Mouse (Mus musculus): ENCODE results near the gene Ift22. TPM values are rescaled to one million over a fixed set of nuclear protein-coding genes. Genes with fewer than 3 reads are reported as not detected.

Ift22 gene
- polyA plus RNA-seq, 1 experiment: 133 TPM

DNA sequence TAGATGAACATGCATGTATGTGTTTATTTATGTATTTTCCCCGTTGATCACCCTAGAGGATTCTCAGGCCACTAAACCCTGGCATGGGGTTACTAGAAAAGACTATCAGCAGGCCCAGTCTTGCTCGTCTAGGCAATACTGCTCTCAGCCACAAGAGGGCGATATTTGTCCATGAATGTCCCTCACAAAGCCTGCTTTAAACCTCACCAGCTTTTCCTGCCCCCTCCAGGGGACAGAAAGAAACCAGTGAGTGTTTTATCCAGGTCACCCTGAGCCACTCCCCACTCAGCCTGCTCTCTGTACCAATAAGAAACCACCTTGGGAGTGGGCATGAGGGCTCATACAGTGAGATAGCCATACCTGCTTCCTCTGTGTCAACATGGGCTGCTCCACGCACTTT is 21.1 kb downstream of the Ift22 start:
- H3K36me3 ChIP-seq (ENCODE audit: control insufficient read depth, insufficient read depth, low read length): peaks cover 7% of the 10 kb centered on the region
- H3K27ac ChIP-seq (ENCODE audit: control insufficient read depth, insufficient read depth, low read depth, low read length): no peak overlapping the region
- TF ChIP-seq POLR2A (IDR thresholded peaks at IDR 0.05; ENCODE audit: control insufficient read depth, low read depth, low read length) (no peak), CTCF (IDR thresholded peaks at IDR 0.05; ENCODE audit: control insufficient read depth, insufficient read depth, insufficient replicate concordance, low read depth, low read length) (peak; percentile 55; the same call in 1 of the 2 replicates)
- H3K27me3 ChIP-seq (ENCODE audit: control insufficient read depth, insufficient read depth, low read length): no peaks in the 10 kb centered on the region
- peaks cover 6% of the 10 kb centered on the region for H3K4me1 ChIP-seq (ENCODE audit: control insufficient read depth, insufficient read depth, low read length)
- no peak overlapping the region for H3K4me3 ChIP-seq (ENCODE audit: control insufficient read depth, low read depth, low read length)

DNA sequence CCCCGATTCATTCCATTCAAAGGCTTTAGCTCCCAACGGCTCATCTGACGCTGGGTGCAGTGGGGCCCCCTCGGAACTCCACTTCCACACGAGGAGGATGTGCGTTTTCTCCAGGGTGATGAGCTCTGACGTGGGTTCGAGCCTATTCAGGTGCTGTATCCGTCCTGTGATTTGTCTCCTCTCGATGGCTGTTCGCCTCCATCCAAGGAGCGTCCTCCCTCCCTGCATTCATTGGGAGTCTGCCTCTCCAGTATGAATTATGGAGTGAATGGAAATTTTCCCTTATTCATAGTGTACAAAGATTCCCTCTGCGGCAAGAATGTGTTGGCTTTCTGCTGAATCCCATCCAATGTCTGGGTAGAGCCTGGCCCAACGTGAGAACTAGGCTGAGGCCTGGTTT is 23.9 kb downstream of the Ift22 start:
- Histone ChIP-seq H3K4me1 (ENCODE audit: control insufficient read depth, insufficient read depth, low read length) (peaks cover 7% of the 10 kb centered on the region), H3K27me3 (ENCODE audit: control insufficient read depth, insufficient read depth, low read length) (no peaks in the 10 kb centered on the region), H3K27ac (ENCODE audit: control insufficient read depth, insufficient read depth, low read depth, low read length) (no peak overlapping the region), H3K4me3 (ENCODE audit: control insufficient read depth, low read depth, low read length) (no peak overlapping the region), H3K36me3 (ENCODE audit: control insufficient read depth, insufficient read depth, low read length) (peaks cover 2% of the 10 kb centered on the region)
- TF ChIP-seq CTCF (IDR thresholded peaks at IDR 0.05; ENCODE audit: control insufficient read depth, insufficient read depth, insufficient replicate concordance, low read depth, low read length): no peak
- no peak for TF ChIP-seq POLR2A (IDR thresholded peaks at IDR 0.05; ENCODE audit: control insufficient read depth, low read depth, low read length)

DNA sequence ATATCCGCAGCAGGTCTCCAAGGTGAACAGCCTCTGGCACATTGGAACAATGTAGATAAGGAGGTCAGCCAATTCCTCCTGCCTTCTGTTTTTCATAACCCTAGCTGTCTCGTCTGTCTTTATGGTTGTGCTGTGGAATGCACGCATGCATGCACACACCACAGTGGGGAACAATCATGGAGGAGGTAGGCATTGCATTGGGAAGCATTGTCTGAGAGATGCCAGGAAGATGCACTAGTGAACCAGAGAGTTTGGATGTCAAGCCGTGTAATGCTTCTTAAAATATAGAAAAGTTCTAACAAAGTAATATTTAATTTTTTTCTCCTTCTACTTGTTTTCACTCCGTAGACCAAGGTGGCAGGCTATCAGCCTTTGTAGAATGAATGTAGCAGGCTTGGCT is 25.0 kb downstream of the Ift22 start:
- H3K27ac ChIP-seq (ENCODE audit: control insufficient read depth, insufficient read depth, low read depth, low read length): no peak overlapping the region
- TF ChIP-seq CTCF (IDR thresholded peaks at IDR 0.05; ENCODE audit: control insufficient read depth, insufficient read depth, insufficient replicate concordance, low read depth, low read length): no peak
- no peak for TF ChIP-seq POLR2A (IDR thresholded peaks at IDR 0.05; ENCODE audit: control insufficient read depth, low read depth, low read length)
- no peaks in the 10 kb centered on the region; the same call in 1 of the 2 replicates for H3K36me3 ChIP-seq (ENCODE audit: control insufficient read depth, insufficient read depth, low read length)
- no peak overlapping the region for H3K4me3 ChIP-seq (ENCODE audit: control insufficient read depth, low read depth, low read length)
- H3K4me1 ChIP-seq (ENCODE audit: control insufficient read depth, insufficient read depth, low read length): peaks cover 12% of the 10 kb centered on the region
- no peaks in the 10 kb centered on the region for H3K27me3 ChIP-seq (ENCODE audit: control insufficient read depth, insufficient read depth, low read length)

DNA sequence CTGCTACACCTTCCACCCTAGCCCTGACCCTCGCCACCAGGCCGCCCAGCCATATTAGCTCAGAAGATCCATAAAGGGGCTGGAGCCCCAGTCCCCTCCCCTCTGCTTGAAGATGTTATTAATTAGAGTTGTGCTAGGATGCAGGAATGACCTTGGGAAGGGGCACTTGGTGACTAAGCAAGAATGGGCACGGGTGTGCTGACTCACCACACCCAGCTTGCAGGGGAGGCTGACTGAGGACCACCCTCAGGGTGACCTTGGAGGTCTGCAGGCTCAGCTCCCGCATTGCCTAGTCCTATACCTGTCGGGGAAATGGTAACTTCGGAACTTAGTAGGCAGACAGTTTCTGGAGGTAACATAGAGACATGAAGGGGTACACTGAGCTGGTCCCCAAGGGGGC is 26.0 kb downstream of the Ift22 start:
- no peaks in the 10 kb centered on the region for H3K27me3 ChIP-seq (ENCODE audit: control insufficient read depth, insufficient read depth, low read length)
- no peaks in the 10 kb centered on the region; the same call in 1 of the 2 replicates for H3K36me3 ChIP-seq (ENCODE audit: control insufficient read depth, insufficient read depth, low read length)
- H3K4me3 ChIP-seq (ENCODE audit: control insufficient read depth, low read depth, low read length): no peak overlapping the region
- no peak overlapping the region for H3K27ac ChIP-seq (ENCODE audit: control insufficient read depth, insufficient read depth, low read depth, low read length)
- TF ChIP-seq POLR2A (IDR thresholded peaks at IDR 0.05; ENCODE audit: control insufficient read depth, low read depth, low read length): no peak
- no peak for TF ChIP-seq CTCF (IDR thresholded peaks at IDR 0.05; ENCODE audit: control insufficient read depth, insufficient read depth, insufficient replicate concordance, low read depth, low read length)
- peaks cover 13% of the 10 kb centered on the region for H3K4me1 ChIP-seq (ENCODE audit: control insufficient read depth, insufficient read depth, low read length)

DNA sequence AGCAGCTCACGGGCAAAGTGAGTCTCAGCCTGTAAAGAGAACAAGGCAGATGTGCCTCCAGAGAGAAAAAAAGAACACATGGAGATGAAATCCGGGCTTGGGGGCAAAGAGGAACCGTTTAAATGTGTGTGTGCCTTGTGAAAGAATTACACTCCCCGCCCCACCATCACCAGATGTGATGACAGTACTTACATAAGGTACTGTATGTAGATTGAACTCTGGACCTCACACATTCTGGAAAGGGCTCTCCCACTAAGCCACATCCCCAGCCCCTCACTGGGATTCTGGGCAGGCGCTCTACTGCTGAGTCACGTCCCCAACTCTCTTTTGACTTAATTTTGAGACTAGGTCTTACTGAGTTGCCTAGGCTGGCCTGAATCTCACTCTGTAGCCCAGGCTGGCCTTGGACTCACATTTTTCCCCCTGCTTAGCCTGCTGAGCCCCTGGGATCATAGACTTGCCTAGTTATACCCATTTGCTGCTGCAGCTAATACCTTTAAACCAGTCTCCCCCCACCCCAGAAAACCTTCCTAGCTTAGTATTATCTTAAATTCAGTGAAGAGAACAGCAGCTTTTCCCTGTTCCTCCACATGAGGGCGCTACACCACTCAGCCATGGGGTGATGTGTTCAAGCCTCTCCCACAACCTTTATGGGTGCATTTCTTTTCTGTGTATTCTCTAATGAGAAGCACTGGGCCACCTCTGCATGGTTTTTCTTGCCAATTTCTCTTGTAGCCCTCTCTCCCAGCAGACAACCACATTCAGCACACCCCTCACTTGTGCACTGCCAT is 28.1 kb downstream of the Ift22 start:
- Histone ChIP-seq H3K36me3 (ENCODE audit: control insufficient read depth, insufficient read depth, low read length) (no peaks in the 10 kb centered on the region), H3K4me3 (ENCODE audit: control insufficient read depth, low read depth, low read length) (no peak overlapping the region), H3K27me3 (ENCODE audit: control insufficient read depth, insufficient read depth, low read length) (no peaks in the 10 kb centered on the region), H3K27ac (ENCODE audit: control insufficient read depth, insufficient read depth, low read depth, low read length) (no peak overlapping the region), H3K4me1 (ENCODE audit: control insufficient read depth, insufficient read depth, low read length) (peaks cover 13% of the 10 kb centered on the region)
- TF ChIP-seq POLR2A (IDR thresholded peaks at IDR 0.05; ENCODE audit: control insufficient read depth, low read depth, low read length): no peak
- peak; percentile 30; the same call in 1 of the 2 replicates for TF ChIP-seq CTCF (IDR thresholded peaks at IDR 0.05; ENCODE audit: control insufficient read depth, insufficient read depth, insufficient replicate concordance, low read depth, low read length)

DNA sequence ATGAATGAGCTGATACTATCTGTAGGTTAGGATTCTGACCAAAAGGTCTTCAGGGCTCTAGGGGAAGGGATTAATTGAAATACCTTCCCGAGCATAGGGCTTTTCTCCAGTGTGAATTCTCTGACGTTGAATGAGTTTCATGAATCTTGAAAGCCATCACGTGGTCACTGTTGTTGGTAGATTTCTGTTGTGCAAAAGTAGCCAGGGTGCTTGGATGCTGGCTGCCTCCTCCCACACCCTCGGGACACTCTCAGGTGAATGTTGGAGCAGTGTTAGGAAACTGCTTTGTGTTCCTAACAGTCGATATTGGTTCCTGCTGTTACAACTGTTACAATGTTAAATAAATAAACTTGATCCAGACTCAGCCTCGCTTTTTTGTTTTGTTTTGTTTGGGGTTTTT is 28.8 kb downstream of the Ift22 start:
- no peaks in the 10 kb centered on the region for H3K36me3 ChIP-seq (ENCODE audit: control insufficient read depth, insufficient read depth, low read length)
- no peaks in the 10 kb centered on the region for H3K27me3 ChIP-seq (ENCODE audit: control insufficient read depth, insufficient read depth, low read length)
- no peak overlapping the region for H3K27ac ChIP-seq (ENCODE audit: control insufficient read depth, insufficient read depth, low read depth, low read length)
- H3K4me3 ChIP-seq (ENCODE audit: control insufficient read depth, low read depth, low read length): no peak overlapping the region
- TF ChIP-seq POLR2A (IDR thresholded peaks at IDR 0.05; ENCODE audit: control insufficient read depth, low read depth, low read length): no peak
- no peak for TF ChIP-seq CTCF (IDR thresholded peaks at IDR 0.05; ENCODE audit: control insufficient read depth, insufficient read depth, insufficient replicate concordance, low read depth, low read length)
- peaks cover 13% of the 10 kb centered on the region for H3K4me1 ChIP-seq (ENCODE audit: control insufficient read depth, insufficient read depth, low read length)

DNA sequence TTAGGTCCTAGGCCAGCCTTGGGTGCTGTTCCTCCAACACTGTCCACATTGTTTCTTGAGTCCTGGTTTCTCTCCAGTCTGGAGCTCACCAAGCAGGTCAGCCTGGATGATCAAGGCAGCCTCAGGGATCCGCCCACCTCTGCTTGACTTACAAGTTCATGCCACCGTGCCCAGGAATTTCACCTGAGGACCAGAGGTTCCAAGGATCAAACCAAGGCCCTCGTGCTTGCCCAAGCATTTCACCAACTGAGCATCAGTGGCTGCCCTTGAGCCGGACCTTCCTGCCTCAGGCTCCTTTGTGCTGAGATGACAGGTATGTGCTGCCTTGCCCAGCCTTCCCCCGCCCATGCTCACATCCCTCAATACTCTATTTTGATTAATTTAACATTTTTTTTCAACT is 29.7 kb downstream of the Ift22 start:
- TF ChIP-seq CTCF (IDR thresholded peaks at IDR 0.05; ENCODE audit: control insufficient read depth, insufficient read depth, insufficient replicate concordance, low read depth, low read length): no peak
- TF ChIP-seq POLR2A (IDR thresholded peaks at IDR 0.05; ENCODE audit: control insufficient read depth, low read depth, low read length): no peak
- no peak overlapping the region for H3K27ac ChIP-seq (ENCODE audit: control insufficient read depth, insufficient read depth, low read depth, low read length)
- H3K36me3 ChIP-seq (ENCODE audit: control insufficient read depth, insufficient read depth, low read length): no peaks in the 10 kb centered on the region; the same call in 1 of the 2 replicates
- peaks cover 12% of the 10 kb centered on the region for H3K4me1 ChIP-seq (ENCODE audit: control insufficient read depth, insufficient read depth, low read length)
- H3K4me3 ChIP-seq (ENCODE audit: control insufficient read depth, low read depth, low read length): no peak overlapping the region
- no peaks in the 10 kb centered on the region for H3K27me3 ChIP-seq (ENCODE audit: control insufficient read depth, insufficient read depth, low read length)
